Mouse (Mus musculus) forebrain, embryonic 11.5 days (tissue): ENCODE results near the gene Slc6a17. TPM values are rescaled to one million over a fixed set of nuclear protein-coding genes. Genes with fewer than 3 reads are reported as not detected.

Experiments
- ATAC-seq: fragments of 200-750 bp; cut with Nextera tagmentation; replicated peaks from 2 replicates; pipeline ENCODE4 v1.8.0; 2017; ENCODE audit warnings: moderate TSS enrichment; ENCODE audit not compliant: low FRiP score
- DNase-seq: peaks from one replicate; pipeline ENCODE4 v3.0.0-alpha.2; 2017; ENCODE audit warnings: low spot score
- H3K27ac ChIP-seq: fragments of 300-500 bp; sonication (generic); 2 replicates; pipeline ENCODE4 v1.5.1; 2014; ENCODE audit warnings: low read depth, low read length
- H3K27me3 ChIP-seq: fragments of 300-500 bp; sonication (generic); 2 replicates; pipeline ENCODE4 v1.6.1; 2014; ENCODE audit warnings: mild to moderate bottlenecking, low read length, mixed read lengths; ENCODE audit not compliant: control insufficient read depth, insufficient read depth
- H3K36me3 ChIP-seq: fragments of 300-500 bp; sonication (generic); 2 replicates; pipeline ENCODE4 v1.6.1; 2014; ENCODE audit warnings: mild to moderate bottlenecking, low read length, moderate library complexity, mixed read lengths; ENCODE audit not compliant: control insufficient read depth, insufficient read depth
- H3K4me1 ChIP-seq: fragments of 300-500 bp; sonication (generic); replicated peaks from 2 replicates; pipeline ENCODE4 v1.6.1; 2014; ENCODE audit warnings: low read length, mixed read lengths; ENCODE audit not compliant: control insufficient read depth, insufficient read depth
- H3K4me2 ChIP-seq: fragments of 300-500 bp; sonication (generic); 2 replicates; pipeline ENCODE4 v1.6.1; 2014; ENCODE audit warnings: low read depth, mild to moderate bottlenecking, low read length, moderate library complexity, mixed read lengths; ENCODE audit not compliant: severe bottlenecking
- H3K4me3 ChIP-seq: fragments of 300-500 bp; sonication (generic); 2 replicates; pipeline ENCODE4 v1.5.1; 2014; ENCODE audit warnings: low read depth, low read length
- H3K9ac ChIP-seq: fragments of 300-500 bp; sonication (generic); 2 replicates; pipeline ENCODE4 v1.6.1; 2014; ENCODE audit warnings: low read length
- H3K9me3 ChIP-seq: fragments of 300-500 bp; sonication (generic); 2 replicates; pipeline ENCODE4 v1.6.1; 2016; ENCODE audit warnings: low read length, mixed read lengths; ENCODE audit not compliant: control insufficient read depth
- WGBS: fragments of 180-500 bp; shearing (Covaris S2); extraction: QIAGEN DNeasy Blood & Tissue Kit; methylation state at CpG from one replicate; pipeline ENCODE4 v1.1.7; 2014; 5-methylcytosine and 5-hydroxymethylcytosine counted together
- polyA plus RNA-seq: library from polyadenylated mRNA; unstranded; fragments of >200 nt; fragmentation: Nextera tagmentation; extraction: Ambion mirVana; gene quantifications from 2 replicates; pipeline ENCODE4 v1.2.1, GENCODE M21; 2014

Gene Slc6a17
- polyA plus RNA-seq, 1 experiment from 2014 or later, result 3.6 TPM

GRCm38 (mm10) chr3:107468106-107468505 is 49.7 kb downstream of the Slc6a17 start:
- DNase-seq, result no peak
- WGBS, result 89% methylated on average over 11 of the region's 11 CpGs
- H3K9me3 ChIP-seq, result no peaks in the 10 kb centered on the region
- H3K4me3 ChIP-seq, result no peak overlapping the region
- H3K4me1 ChIP-seq, result no peaks in the 10 kb centered on the region
- no peak overlapping the region for H3K4me2 ChIP-seq
- no peak overlapping the region for H3K27ac ChIP-seq
- no peak for ATAC-seq
- no peaks in the 10 kb centered on the region for H3K36me3 ChIP-seq
- H3K27me3 ChIP-seq, result no peaks in the 10 kb centered on the region
- H3K9ac ChIP-seq, result no peak overlapping the region

GRCm38 (mm10) chr3:107466577-107466976 is 51.2 kb downstream of the Slc6a17 start:
- no peak overlapping the region for H3K27ac ChIP-seq
- ATAC-seq, result peak; percentile 52; the same call in 1 of the 2 replicates
- no peak overlapping the region for H3K4me2 ChIP-seq
- no peaks in the 10 kb centered on the region for H3K4me1 ChIP-seq
- no peaks in the 10 kb centered on the region for H3K9me3 ChIP-seq
- H3K27me3 ChIP-seq, result peaks cover 4% of the 10 kb centered on the region
- H3K4me3 ChIP-seq, result no peak overlapping the region
- 7% methylated on average over 6 of the region's 6 CpGs for WGBS
- no peaks in the 10 kb centered on the region for H3K36me3 ChIP-seq
- DNase-seq, result peak; percentile 83
- H3K9ac ChIP-seq, result no peak overlapping the region

DNA sequence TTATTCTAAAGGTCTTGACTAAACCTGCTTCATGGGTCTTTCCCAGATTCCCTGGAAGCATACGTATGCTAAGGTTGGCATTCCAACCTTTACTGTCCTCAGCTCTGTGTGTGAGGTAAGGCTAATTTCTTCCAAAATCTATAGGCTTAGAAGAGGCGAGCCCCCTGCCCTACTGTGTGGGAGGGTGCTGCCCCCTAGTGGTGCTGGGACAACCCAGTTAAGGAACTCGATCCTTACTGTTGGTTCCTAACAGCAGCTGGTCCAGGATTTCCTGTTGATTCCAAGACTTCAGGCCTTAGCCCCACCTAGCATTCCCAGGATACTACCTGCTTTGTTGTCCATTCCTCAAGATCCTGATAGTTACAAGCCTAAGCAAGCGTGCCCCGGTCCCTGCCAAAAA is 55.7 kb downstream of the Slc6a17 start:
- ATAC-seq, result no peak
- 19% methylated on average over 5 of the region's 5 CpGs for WGBS

GRCm38 (mm10) chr3:107459773-107460431 is 57.9 kb downstream of the Slc6a17 start:
- 0% methylated on average over 40 of the region's 69 CpGs for WGBS
- H3K9me3 ChIP-seq, result no peaks in the 10 kb centered on the region
- peak overlapping the region; percentile 29 for H3K9ac ChIP-seq
- peak overlapping the region; percentile 97 for H3K4me2 ChIP-seq
- peak; percentile 69 for DNase-seq
- H3K27me3 ChIP-seq, result peaks cover 58% of the 10 kb centered on the region
- peak overlapping the region; percentile 47 for H3K4me3 ChIP-seq
- ATAC-seq, result peak; percentile 43
- no peaks in the 10 kb centered on the region for H3K36me3 ChIP-seq
- no peak overlapping the region for H3K27ac ChIP-seq
- H3K4me1 ChIP-seq, result peaks cover 8% of the 10 kb centered on the region

More for the DNA sequence above, 55.7 kb downstream of the Slc6a17 start:
- no peak overlapping the region for H3K9ac ChIP-seq
- H3K4me2 ChIP-seq, result no peak overlapping the region
- peaks cover 47% of the 10 kb centered on the region for H3K27me3 ChIP-seq
- no peak overlapping the region for H3K4me3 ChIP-seq
- DNase-seq, result peak; percentile 90
- no peaks in the 10 kb centered on the region for H3K9me3 ChIP-seq
- no peaks in the 10 kb centered on the region for H3K36me3 ChIP-seq
- no peak overlapping the region for H3K27ac ChIP-seq
- H3K4me1 ChIP-seq, result peaks cover 8% of the 10 kb centered on the region

GRCm38 (mm10) chr3:107459196-107459772 is 58.5 kb downstream of the Slc6a17 start, which contains the start of gene Kcnc4:
TSS of gene Kcnc4 (minus strand) at chr3:107459552.
- WGBS, result under 1% methylated on average over 67 of the region's 68 CpGs
- Histone ChIP-seq H3K27ac (no peak within 1 kb of the TSS), H3K4me2 (peak within 1 kb of the TSS; percentile 97), H3K9ac (peak within 1 kb of the TSS; percentile 29), H3K4me3 (peak within 1 kb of the TSS; percentile 47), H3K27me3 (peaks cover 58% of the 10 kb centered on the region), H3K9me3 (no peaks in the 10 kb centered on the region), H3K36me3 (no peaks in the 10 kb centered on the region), H3K4me1 (peaks cover 8% of the 10 kb centered on the region)
- DNase-seq, result peak; percentile 75
- peak; percentile 54 for ATAC-seq

GRCm38 (mm10) chr3:107458528-107459195 is 59.2 kb downstream of the Slc6a17 start:
- peak overlapping the region; percentile 97 for H3K4me2 ChIP-seq
- peak overlapping the region; percentile 18; the same call in 1 of the 2 replicates for H3K9ac ChIP-seq
- H3K27ac ChIP-seq, result no peak overlapping the region
- H3K36me3 ChIP-seq, result no peaks in the 10 kb centered on the region
- WGBS, result under 1% methylated on average over 51 of the region's 51 CpGs
- no peaks in the 10 kb centered on the region for H3K9me3 ChIP-seq
- peaks cover 8% of the 10 kb centered on the region for H3K4me1 ChIP-seq
- peak; percentile 25 for ATAC-seq
- peaks cover 58% of the 10 kb centered on the region for H3K27me3 ChIP-seq
- DNase-seq, result peak; percentile 70
- H3K4me3 ChIP-seq, result peak overlapping the region; percentile 47

- no peak overlapping the region for H3K27ac ChIP-seq
- WGBS, result 4% methylated on average over 23 of the region's 23 CpGs
- ATAC-seq, result no peak
- H3K9me3 ChIP-seq, result no peaks in the 10 kb centered on the region
- peaks cover 58% of the 10 kb centered on the region for H3K27me3 ChIP-seq
- H3K9ac ChIP-seq, result no peak overlapping the region
- H3K36me3 ChIP-seq, result no peaks in the 10 kb centered on the region
- no peak for DNase-seq
- H3K4me1 ChIP-seq, result peaks cover 8% of the 10 kb centered on the region
- peak overlapping the region; percentile 97 for H3K4me2 ChIP-seq
- H3K4me3 ChIP-seq, result peak overlapping the region; percentile 47
Measured at GRCm38 (mm10) chr3:107458104-107458503, 59.7 kb downstream of the Slc6a17 start.

GRCm38 (mm10) chr3:107454280-107454679 is 63.5 kb downstream of the Slc6a17 start:
- DNase-seq (no peak), ATAC-seq (no peak)
- peaks cover 33% of the 10 kb centered on the region for H3K27me3 ChIP-seq
- H3K4me2 ChIP-seq, result no peak overlapping the region
- 78% methylated on average over 4 of the region's 4 CpGs for WGBS
- H3K27ac ChIP-seq, result no peak overlapping the region
- no peak overlapping the region for H3K4me3 ChIP-seq
- no peaks in the 10 kb centered on the region for H3K9me3 ChIP-seq
- H3K4me1 ChIP-seq, result peaks cover 5% of the 10 kb centered on the region
- no peaks in the 10 kb centered on the region for H3K36me3 ChIP-seq
- no peak overlapping the region for H3K9ac ChIP-seq
